Mouse (Mus musculus): ENCODE measurements around the gene Srsf4. TPM values are rescaled to one million over a fixed set of nuclear protein-coding genes. Genes with fewer than 3 reads are reported as not detected.

The Srsf4 gene
- polyA plus RNA-seq, 1 experiment = 40.1 TPM

- DNase-seq (ENCODE audit: low read depth, low spot score) = no peak
- 54% methylated on average over 5 of the region's 5 CpGs for WGBS
These were observed 38.1 kb downstream of the Srsf4 start for GRCm38 (mm10) chr4:131911521-131911920.

GRCm38 (mm10) chr4:131913526-131913925, 40.1 kb downstream of the Srsf4 start:
- no peak for DNase-seq (ENCODE audit: low read depth, low spot score)
- 64% methylated on average over 10 of the region's 10 CpGs for WGBS

- 68% methylated on average over 9 of the region's 9 CpGs for WGBS
- DNase-seq (ENCODE audit: low read depth, low spot score) = no peak
These were observed 40.7 kb downstream of the Srsf4 start for GRCm38 (mm10) chr4:131914046-131914643.

GRCm38 (mm10) chr4:131914891-131915469, 41.6 kb downstream of the Srsf4 start:
- 7% methylated on average over 31 of the region's 31 CpGs for WGBS

GRCm38 (mm10) chr4:131915821-131916328, 42.5 kb downstream of the Srsf4 start:
- no peak for DNase-seq (ENCODE audit: low read depth, low spot score)
- WGBS = 64% methylated on average over 13 of the region's 13 CpGs

More at GRCm38 (mm10) chr4:131914891-131915469, 41.6 kb downstream of the Srsf4 start:
- no peak for DNase-seq (ENCODE audit: low read depth, low spot score)

GRCm38 (mm10) chr4:131916425-131916824, 43.0 kb downstream of the Srsf4 start:
- no peak for DNase-seq (ENCODE audit: low read depth, low spot score)
- 11% methylated on average over 15 of the region's 15 CpGs for WGBS

GRCm38 (mm10) chr4:131917010-131917555, 43.7 kb downstream of the Srsf4 start:
- DNase-seq (ENCODE audit: low read depth, low spot score) = no peak
- 71% methylated on average over 10 of the region's 10 CpGs for WGBS

GRCm38 (mm10) chr4:131918026-131918533, 44.7 kb downstream of the Srsf4 start:
- no peak for DNase-seq (ENCODE audit: low read depth, low spot score)
- 89% methylated on average over 7 of the region's 7 CpGs for WGBS

GRCm38 (mm10) chr4:131918711-131919500, 45.5 kb downstream of the Srsf4 start:
- DNase-seq (ENCODE audit: low read depth, low spot score) = no peak
- WGBS = 52% methylated on average over 15 of the region's 15 CpGs

- 61% methylated on average over 15 of the region's 15 CpGs for WGBS
These were observed 46.2 kb downstream of the Srsf4 start for GRCm38 (mm10) chr4:131919506-131920140.

GRCm38 (mm10) chr4:131920141-131920594, 46.8 kb downstream of the Srsf4 start:
- no peak for DNase-seq (ENCODE audit: low read depth, low spot score)
- 9% methylated on average over 51 of the region's 51 CpGs for WGBS

More at GRCm38 (mm10) chr4:131919506-131920140, 46.2 kb downstream of the Srsf4 start:
- no peak for DNase-seq (ENCODE audit: low read depth, low spot score)

GRCm38 (mm10) chr4:131920595-131921351, 47.4 kb downstream of the Srsf4 start:
- 1% methylated on average over 76 of the region's 76 CpGs for WGBS
- DNase-seq (ENCODE audit: low read depth, low spot score) = no peak

GRCm38 (mm10) chr4:131921461-131922346, 48.3 kb downstream of the Srsf4 start, which contains the start of gene Tmem200b:
Gene Tmem200b (plus strand): TSS chr4:131921771.
- no peak for DNase-seq (ENCODE audit: low read depth, low spot score)
- WGBS = 2% methylated on average over 120 of the region's 130 CpGs

- 66% methylated on average over 15 of the region's 15 CpGs for WGBS
- DNase-seq (ENCODE audit: low read depth, low spot score) = no peak
These were observed 49.0 kb downstream of the Srsf4 start for GRCm38 (mm10) chr4:131922404-131922803.

GRCm38 (mm10) chr4:131924096-131924810, 50.8 kb downstream of the Srsf4 start:
- WGBS = 72% methylated on average over 6 of the region's 6 CpGs
- no peak for DNase-seq (ENCODE audit: low read depth, low spot score)

- DNase-seq (ENCODE audit: low read depth, low spot score) = no peak
These were observed 55.7 kb downstream of the Srsf4 start for GRCm38 (mm10) chr4:131929146-131929545.

GRCm38 (mm10) chr4:131939459-131939858, 66.0 kb downstream of the Srsf4 start:
- no peak for DNase-seq (ENCODE audit: low read depth, low spot score)
- WGBS = 55% methylated on average over 2 of the region's 2 CpGs

More at GRCm38 (mm10) chr4:131929146-131929545, 55.7 kb downstream of the Srsf4 start:
- 63% methylated on average over 6 of the region's 6 CpGs for WGBS
